Mouse (Mus musculus): ENCODE measurements around the gene Pabpc4. TPM values are rescaled to one million over a fixed set of nuclear protein-coding genes. Genes with fewer than 3 reads are reported as not detected.
"Not testable (repeated sequence)": the region's sequence is repeated elsewhere in the genome, so short reads cannot be mapped to it uniquely, and the experiment has no call there.

The Pabpc4 gene
- polyA plus RNA-seq, 1 experiment from 2014 or later = 51.3 TPM

DNA sequence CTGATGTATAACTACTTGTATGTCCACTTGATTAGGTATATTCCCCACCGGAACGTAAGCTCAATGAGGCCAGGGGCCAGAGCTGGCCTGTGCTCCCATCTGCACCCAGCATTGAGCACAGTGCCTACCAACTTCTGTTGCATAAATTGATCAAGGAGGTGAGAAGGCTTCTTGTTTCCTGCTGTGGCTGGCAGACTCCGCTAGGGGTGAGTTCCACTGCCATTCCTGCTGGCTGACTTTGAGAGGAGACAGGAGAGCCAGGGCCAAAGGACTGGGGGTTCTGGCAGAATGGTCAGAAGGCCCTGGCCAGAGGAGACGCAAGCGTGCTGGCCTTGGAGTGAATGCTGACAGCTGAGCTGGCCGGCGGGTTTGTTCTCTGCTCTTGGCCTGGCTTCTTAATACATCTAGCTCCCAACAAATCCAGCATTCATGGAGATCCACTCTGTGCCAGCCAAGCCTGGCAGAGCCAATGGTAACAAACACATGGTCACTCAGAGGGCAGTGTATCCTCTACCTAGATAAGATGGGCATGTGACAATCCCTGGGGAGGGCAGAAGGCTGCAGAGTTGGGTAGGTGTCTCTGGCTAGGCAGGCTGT lies 13.1 kb upstream of the Pabpc4 start:
- Histone ChIP-seq H3K27ac (peak overlapping the region; percentile 92), H3K9me3 (replicated peaks) (no peaks in the 10 kb centered on the region), H3K27me3 (no peaks in the 10 kb centered on the region), H3K4me2 (no peak overlapping the region), H3K4me3 (no peak overlapping the region), H3K9ac (0 out of 2 replicates have a peak overlapping the region, but pooled peaks have one; percentile 16), H3K4me1 (replicated peaks) (peaks cover 47% of the 10 kb centered on the region), H3K36me3 (no peaks in the 10 kb centered on the region)
- 45% methylated on average over 7 of the region's 7 CpGs for WGBS
- ATAC-seq (replicated peaks; ENCODE audit: insufficient number of reproducible peaks, insufficient read depth, low FRiP score, low read depth) = 0 out of 2 replicates have a peak, but pooled peaks have one; percentile 12

DNA sequence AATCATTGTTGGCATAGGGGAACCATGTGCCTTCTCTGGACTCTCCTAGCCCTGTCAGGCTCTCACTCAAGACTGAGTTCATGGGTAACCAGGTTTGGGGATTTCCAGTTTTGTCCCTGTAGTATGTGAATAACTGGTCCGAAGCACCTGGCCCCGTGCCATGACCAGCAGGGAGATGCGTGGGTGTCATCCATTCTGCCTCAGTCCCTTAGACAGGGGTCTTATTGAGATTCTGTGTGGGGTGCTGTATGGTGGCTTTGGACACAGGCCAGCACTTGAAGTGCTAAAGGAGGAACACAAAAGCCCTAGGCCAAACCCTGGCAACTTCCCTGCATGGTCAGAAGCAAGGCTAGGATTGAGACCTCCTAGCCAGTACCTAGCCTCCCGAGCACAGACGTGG lies 9.9 kb upstream of the Pabpc4 start:
- no peaks in the 10 kb centered on the region for H3K36me3 ChIP-seq
- H3K9me3 ChIP-seq (replicated peaks) = no peaks in the 10 kb centered on the region
- WGBS = 68% methylated on average over 5 of the region's 5 CpGs
- no peaks in the 10 kb centered on the region for H3K27me3 ChIP-seq
- peaks cover 33% of the 10 kb centered on the region for H3K4me1 ChIP-seq (replicated peaks)
- no peak overlapping the region for H3K4me3 ChIP-seq
- H3K27ac ChIP-seq = no peak overlapping the region
- no peak overlapping the region for H3K4me2 ChIP-seq
- no peak overlapping the region for H3K9ac ChIP-seq
- no peak for ATAC-seq (replicated peaks; ENCODE audit: insufficient number of reproducible peaks, insufficient read depth, low FRiP score, low read depth)

DNA sequence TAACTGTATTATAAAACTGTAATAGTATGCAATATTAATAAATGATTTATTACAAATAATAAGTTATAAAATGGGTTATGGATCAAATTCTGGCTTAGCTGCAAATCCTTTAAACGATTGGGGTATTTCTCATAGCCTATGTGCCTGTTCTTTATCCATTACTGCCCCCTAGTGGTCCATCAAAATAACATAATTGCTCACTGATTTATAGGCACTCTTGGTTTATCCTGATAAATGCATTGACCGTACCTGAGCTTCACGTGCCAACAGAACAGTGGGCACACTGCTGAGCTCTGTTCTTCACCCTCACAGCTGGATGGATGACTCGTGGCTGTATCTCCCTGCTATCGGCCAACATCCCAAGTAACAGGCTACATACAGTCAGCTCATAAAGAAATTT lies 7.5 kb upstream of the Pabpc4 start:
- Histone ChIP-seq H3K4me3 (no peak overlapping the region), H3K4me2 (no peak overlapping the region), H3K4me1 (replicated peaks) (peaks cover 12% of the 10 kb centered on the region), H3K9ac (no peak overlapping the region), H3K36me3 (no peaks in the 10 kb centered on the region), H3K27me3 (no peaks in the 10 kb centered on the region), H3K27ac (no peak overlapping the region), H3K9me3 (replicated peaks) (no peaks in the 10 kb centered on the region)
- WGBS = 16% methylated on average over 5 of the region's 5 CpGs
- no peak for ATAC-seq (replicated peaks; ENCODE audit: insufficient number of reproducible peaks, insufficient read depth, low FRiP score, low read depth)

DNA sequence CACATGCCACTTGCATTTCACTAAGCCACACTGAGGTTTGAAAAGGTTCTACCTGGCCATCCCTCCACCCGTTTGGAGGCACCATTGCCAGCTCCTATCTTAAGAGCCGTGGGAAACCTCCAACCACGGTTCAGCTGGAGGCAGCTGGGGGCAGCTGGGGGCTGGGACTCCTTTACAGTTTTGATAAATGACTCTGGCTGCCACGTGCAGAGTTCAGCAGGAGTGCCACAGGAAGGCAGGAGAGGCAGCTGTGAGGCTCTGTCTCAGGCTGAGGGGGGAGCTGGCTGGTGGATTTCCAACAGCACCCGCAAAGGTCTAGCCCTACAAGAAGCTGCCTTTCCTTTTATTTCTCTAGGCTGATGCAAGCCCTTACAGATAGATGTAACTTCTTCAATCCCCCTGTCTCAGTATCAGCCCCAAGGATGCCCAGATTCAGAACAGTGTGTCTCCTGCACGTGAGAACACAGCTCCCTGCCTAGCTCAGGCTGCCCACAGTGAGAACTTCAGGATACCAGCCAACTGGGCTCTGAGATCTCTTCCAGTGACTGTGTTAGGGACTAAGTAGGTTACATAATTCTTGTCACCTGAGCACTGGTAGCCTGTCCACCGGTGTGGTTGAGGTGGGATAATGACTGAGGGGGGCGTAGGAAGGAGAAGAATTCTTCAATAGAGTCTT lies 1.9 kb upstream of the Pabpc4 start:
- peaks cover 14% of the 10 kb centered on the region for H3K4me1 ChIP-seq (replicated peaks)
- H3K4me3 ChIP-seq = no peak overlapping the region
- no peaks in the 10 kb centered on the region for H3K36me3 ChIP-seq
- 0 out of 2 replicates have a peak overlapping the region, but pooled peaks have one; percentile 13 for H3K27ac ChIP-seq
- H3K9ac ChIP-seq = no peak overlapping the region
- H3K4me2 ChIP-seq = peak overlapping the region; percentile 10; the same call in 1 of the 2 replicates
- H3K9me3 ChIP-seq (replicated peaks) = no peaks in the 10 kb centered on the region
- no peaks in the 10 kb centered on the region for H3K27me3 ChIP-seq
- ATAC-seq (replicated peaks; ENCODE audit: insufficient number of reproducible peaks, insufficient read depth, low FRiP score, low read depth) = peak; percentile 87
- WGBS = 19% methylated on average over 8 of the region's 8 CpGs

DNA sequence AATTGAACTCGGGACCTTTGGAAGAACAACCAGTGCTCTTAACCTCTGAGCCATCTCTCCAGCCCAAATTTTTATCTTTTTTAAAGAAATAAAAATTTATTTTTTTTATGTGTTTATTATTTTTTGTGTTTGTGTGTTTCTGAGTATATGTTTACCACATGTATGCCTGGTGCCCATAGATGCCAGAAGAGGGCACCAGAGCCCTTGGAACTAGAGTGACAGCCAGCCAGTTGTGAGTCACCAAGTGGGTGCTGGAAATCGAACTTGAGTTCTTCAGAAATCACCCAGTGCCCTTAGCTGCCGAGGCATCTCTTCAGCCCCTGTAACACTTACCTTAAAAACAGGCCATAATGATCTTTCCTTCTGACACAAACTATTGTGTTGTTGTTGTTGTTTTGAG lies 8.9 kb downstream of the Pabpc4 start:
- Histone ChIP-seq H3K9ac (no peak overlapping the region), H3K27me3 (no peaks in the 10 kb centered on the region), H3K36me3 (no peaks in the 10 kb centered on the region), H3K27ac (no peak overlapping the region), H3K4me1 (replicated peaks) (no peaks in the 10 kb centered on the region; the same call in 1 of the 2 replicates), H3K4me2 (no peak overlapping the region), H3K4me3 (no peak overlapping the region), H3K9me3 (replicated peaks) (no peaks in the 10 kb centered on the region)
- ATAC-seq (replicated peaks; ENCODE audit: insufficient number of reproducible peaks, insufficient read depth, low FRiP score, low read depth) = no peak
- WGBS = 84% methylated on average over 3 of the region's 3 CpGs

DNA sequence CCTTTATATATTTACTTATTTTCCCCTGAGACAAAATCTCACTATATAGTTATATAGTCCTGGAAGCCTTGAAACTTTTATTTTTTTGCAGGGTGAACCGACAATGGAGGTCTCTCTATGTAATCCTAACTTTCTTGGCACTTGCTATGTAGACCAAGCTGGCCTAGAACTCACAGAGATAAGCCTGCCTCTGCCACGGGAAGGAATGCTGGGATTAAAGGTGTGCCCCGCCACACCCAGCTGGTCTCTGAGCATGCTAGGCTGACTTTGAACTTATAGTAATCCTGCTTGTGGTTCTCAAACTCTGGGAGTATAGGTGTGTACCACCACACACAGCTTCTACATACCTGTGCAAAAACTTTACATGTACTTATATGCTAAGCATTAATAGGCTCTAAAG lies 18.0 kb downstream of the Pabpc4 start:
- no peak overlapping the region for H3K27ac ChIP-seq
- peaks cover 13% of the 10 kb centered on the region for H3K4me1 ChIP-seq (replicated peaks)
- H3K36me3 ChIP-seq = no peaks in the 10 kb centered on the region
- 55% methylated on average over 3 of the region's 3 CpGs for WGBS
- no peaks in the 10 kb centered on the region for H3K9me3 ChIP-seq (replicated peaks)
- no peak overlapping the region for H3K9ac ChIP-seq
- no peak for ATAC-seq (replicated peaks; ENCODE audit: insufficient number of reproducible peaks, insufficient read depth, low FRiP score, low read depth)
- H3K4me3 ChIP-seq = no peak overlapping the region
- H3K4me2 ChIP-seq = no peak overlapping the region
- H3K27me3 ChIP-seq = no peaks in the 10 kb centered on the region

DNA sequence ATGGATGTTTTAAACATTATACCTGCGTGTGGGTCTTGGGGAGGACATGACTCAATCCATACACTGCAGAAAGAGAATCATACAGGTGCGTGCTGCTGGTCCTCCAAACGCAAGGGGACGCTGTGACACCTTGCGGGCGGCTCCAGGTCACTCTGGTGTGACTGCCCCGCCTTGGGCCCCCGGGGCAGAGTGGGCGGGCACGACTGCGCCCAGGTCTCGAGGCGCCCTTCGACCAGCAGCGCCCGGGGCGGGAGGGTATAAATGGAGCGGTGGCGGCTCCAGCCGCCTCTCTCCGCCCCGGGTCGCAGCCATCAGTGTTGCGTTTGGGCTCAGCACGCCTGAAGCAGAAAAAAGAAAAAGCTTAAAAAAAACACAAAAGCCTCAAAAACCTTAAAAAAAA lies 20.3 kb downstream of the Pabpc4 start:
- Histone ChIP-seq H3K4me2 (peak overlapping the region; percentile 85), H3K4me3 (peak overlapping the region; percentile 57), H3K27ac (peak overlapping the region; percentile 89), H3K36me3 (peaks cover 8% of the 10 kb centered on the region), H3K27me3 (no peaks in the 10 kb centered on the region), H3K9ac (peak overlapping the region; percentile 57), H3K4me1 (replicated peaks) (peaks cover 37% of the 10 kb centered on the region), H3K9me3 (replicated peaks) (no peaks in the 10 kb centered on the region)
- ATAC-seq (replicated peaks; ENCODE audit: insufficient number of reproducible peaks, insufficient read depth, low FRiP score, low read depth) = peak; percentile 92
- under 1% methylated on average over 25 of the region's 25 CpGs for WGBS

DNA sequence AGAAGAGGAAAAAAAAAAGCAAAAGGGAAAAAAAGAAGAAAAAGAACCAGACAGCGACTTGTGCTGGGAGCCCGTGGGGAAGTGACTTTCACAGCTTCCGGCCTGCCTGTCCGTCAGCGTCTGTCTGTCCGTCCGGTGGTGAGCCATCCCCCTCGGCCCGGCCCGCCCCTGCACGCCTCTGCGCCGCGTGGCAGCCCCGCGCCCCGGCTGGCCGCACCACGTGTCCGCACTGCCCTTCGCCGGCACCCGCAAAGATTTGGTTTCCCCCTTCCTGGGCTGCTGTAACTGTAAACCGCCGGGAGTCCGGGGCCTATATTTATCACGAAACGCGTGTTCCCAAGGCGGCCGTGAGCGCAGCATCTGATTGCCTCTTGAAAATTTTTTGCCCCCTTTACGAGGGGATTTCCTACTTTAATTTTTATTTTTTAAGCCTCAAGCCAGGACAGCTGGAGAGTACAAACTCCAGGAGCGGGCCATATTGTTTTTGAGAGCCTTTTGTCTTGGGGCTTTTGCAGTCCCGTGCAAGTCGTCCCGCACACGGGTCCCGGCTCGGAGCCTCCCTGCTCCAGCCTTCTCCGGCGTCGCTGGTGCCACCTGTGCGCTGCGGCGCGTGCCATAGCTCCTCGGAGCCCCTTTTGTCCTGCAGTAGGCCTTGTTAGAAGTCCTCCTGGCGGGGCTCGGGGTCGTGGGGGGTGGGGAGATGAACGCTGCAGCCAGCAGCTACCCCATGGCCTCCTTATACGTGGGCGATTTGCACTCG lies 20.9 kb downstream of the Pabpc4 start:
- H3K36me3 ChIP-seq = peaks cover 12% of the 10 kb centered on the region
- H3K4me1 ChIP-seq (replicated peaks) = peaks cover 40% of the 10 kb centered on the region
- 0% methylated on average over 51 of the region's 55 CpGs for WGBS
- H3K4me2 ChIP-seq = peak overlapping the region; percentile 85
- H3K27me3 ChIP-seq; H3K9me3 ChIP-seq (replicated peaks): not testable (repeated sequence)
- ATAC-seq (replicated peaks; ENCODE audit: insufficient number of reproducible peaks, insufficient read depth, low FRiP score, low read depth) = peak; percentile 37; the same call in 1 of the 2 replicates
- peak overlapping the region; percentile 57 for H3K9ac ChIP-seq
- peak overlapping the region; percentile 57 for H3K4me3 ChIP-seq
- peak overlapping the region; percentile 89 for H3K27ac ChIP-seq

DNA sequence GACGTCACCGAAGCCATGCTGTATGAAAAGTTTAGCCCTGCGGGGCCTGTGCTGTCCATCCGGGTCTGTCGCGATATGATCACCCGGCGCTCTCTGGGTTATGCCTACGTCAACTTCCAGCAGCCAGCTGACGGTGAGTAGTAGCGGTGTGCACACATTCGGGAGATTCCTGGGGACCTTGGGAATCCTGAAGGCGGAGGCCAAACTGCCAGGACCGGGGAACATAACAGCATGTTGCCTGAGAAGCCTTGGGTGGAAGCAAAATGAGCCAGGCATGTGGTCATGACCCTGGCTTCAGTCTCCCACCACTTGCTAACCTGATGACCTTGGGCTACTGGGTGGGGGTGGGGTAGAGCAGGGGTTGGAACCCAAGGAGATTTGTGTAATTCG lies 21.5 kb downstream of the Pabpc4 start:
- Histone ChIP-seq H3K9ac (peak overlapping the region; percentile 57), H3K4me1 (replicated peaks) (peaks cover 42% of the 10 kb centered on the region), H3K36me3 (peaks cover 17% of the 10 kb centered on the region), H3K27ac (peak overlapping the region; percentile 89), H3K4me2 (peak overlapping the region; percentile 85), H3K4me3 (peak overlapping the region; percentile 57)
- ATAC-seq (replicated peaks; ENCODE audit: insufficient number of reproducible peaks, insufficient read depth, low FRiP score, low read depth); H3K27me3 ChIP-seq; H3K9me3 ChIP-seq (replicated peaks): not testable (repeated sequence)
- WGBS = under 1% methylated on average over 14 of the region's 15 CpGs

DNA sequence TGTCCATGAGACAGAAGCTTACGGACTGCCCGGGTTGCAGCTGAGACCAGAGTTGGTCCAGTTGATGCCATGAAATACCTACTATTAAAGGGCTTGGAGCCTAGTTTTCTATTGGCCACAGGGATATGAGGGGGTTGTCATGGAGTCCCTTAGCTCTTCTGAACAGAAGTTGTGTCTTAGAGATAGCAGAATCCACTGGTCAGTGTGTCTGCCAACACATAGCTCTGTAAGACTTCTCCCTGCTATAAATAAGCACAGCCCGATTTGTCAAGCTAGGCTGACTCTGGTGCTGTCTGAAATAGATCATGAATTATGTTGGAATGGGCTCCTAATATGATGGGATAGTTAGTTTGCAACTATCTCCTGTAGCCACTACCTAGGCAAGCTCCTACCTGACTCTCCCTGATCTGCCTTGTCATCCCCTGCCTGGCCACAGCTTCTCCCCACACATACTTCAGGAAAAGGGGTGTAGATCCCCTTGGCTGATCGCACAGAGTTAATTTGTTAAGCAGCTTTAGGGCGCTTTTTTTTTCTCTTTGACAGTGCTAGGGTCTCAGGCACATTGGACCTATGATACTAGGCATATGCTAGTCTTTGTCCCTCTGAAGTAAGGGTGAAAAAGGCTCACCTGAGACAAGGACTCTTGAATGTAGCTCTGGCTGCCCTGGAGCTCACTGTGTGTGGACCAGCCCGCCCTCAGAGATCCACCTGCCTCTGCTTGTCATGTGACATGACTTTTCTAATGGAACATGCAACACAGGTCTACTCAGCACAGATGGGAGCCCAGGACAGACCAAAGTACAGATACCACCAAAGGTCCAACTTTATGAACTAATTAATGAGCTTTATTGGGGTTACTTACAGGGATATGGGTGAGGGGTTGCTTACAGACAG lies 22.8 kb downstream of the Pabpc4 start:
- Histone ChIP-seq H3K4me2 (peak overlapping the region; percentile 85), H3K36me3 (peaks cover 31% of the 10 kb centered on the region), H3K4me3 (peak overlapping the region; percentile 57), H3K27me3 (no peaks in the 10 kb centered on the region), H3K9me3 (replicated peaks) (no peaks in the 10 kb centered on the region), H3K4me1 (replicated peaks) (peaks cover 42% of the 10 kb centered on the region), H3K27ac (peak overlapping the region; percentile 89), H3K9ac (peak overlapping the region; percentile 57)
- 48% methylated on average over 6 of the region's 6 CpGs for WGBS
- ATAC-seq (replicated peaks; ENCODE audit: insufficient number of reproducible peaks, insufficient read depth, low FRiP score, low read depth) = 0 out of 2 replicates have a peak, but pooled peaks have one; percentile 37

DNA sequence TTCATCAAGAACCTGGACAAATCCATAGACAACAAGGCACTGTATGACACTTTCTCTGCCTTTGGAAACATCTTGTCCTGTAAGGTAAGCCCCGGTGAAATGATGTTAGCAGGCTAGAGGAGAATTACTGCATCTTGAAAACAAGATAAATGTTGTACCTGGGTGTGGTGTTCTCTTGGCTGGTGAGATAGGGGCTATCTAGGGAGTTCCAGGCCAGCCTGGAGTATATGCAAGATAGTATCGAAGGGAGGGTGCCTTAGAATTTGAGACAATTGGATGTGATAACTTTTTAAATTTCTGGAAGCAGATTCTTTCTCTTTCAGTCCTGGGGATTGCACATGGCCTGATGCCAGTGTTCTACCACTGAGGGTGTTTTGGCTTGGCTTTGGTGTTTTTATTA lies 24.6 kb downstream of the Pabpc4 start:
- Histone ChIP-seq H3K27ac (no peak overlapping the region), H3K4me1 (replicated peaks) (peaks cover 42% of the 10 kb centered on the region), H3K36me3 (peaks cover 47% of the 10 kb centered on the region), H3K9me3 (replicated peaks) (no peaks in the 10 kb centered on the region), H3K4me2 (peak overlapping the region; percentile 85), H3K27me3 (no peaks in the 10 kb centered on the region), H3K9ac (no peak overlapping the region), H3K4me3 (no peak overlapping the region)
- ATAC-seq (replicated peaks; ENCODE audit: insufficient number of reproducible peaks, insufficient read depth, low FRiP score, low read depth) = no peak
- WGBS = 66% methylated on average over 2 of the region's 2 CpGs
